Mouse (Mus musculus) lung, postnatal 0 days (tissue): ENCODE results near the gene Vav2.

ENCODE experiments used
- CTCF ChIP-seq: IDR thresholded peaks from 2 replicates; pipeline ENCODE4 v1.5.1; 2016; ENCODE audit warnings: antibody characterized with exemption, mild to moderate bottlenecking
- EP300 ChIP-seq: IDR thresholded peaks from 2 replicates; pipeline ENCODE4 v1.6.1; 2016; ENCODE audit warnings: antibody characterized with exemption, mild to moderate bottlenecking, control low read depth

- TF ChIP-seq CTCF, result peak; percentile 99
- TF ChIP-seq EP300, result no peak
Measured at GRCm38 (mm10) chr2:27428071-27428470, 1.2 kb upstream of the Vav2 start.
